In the genomic region with DNA sequence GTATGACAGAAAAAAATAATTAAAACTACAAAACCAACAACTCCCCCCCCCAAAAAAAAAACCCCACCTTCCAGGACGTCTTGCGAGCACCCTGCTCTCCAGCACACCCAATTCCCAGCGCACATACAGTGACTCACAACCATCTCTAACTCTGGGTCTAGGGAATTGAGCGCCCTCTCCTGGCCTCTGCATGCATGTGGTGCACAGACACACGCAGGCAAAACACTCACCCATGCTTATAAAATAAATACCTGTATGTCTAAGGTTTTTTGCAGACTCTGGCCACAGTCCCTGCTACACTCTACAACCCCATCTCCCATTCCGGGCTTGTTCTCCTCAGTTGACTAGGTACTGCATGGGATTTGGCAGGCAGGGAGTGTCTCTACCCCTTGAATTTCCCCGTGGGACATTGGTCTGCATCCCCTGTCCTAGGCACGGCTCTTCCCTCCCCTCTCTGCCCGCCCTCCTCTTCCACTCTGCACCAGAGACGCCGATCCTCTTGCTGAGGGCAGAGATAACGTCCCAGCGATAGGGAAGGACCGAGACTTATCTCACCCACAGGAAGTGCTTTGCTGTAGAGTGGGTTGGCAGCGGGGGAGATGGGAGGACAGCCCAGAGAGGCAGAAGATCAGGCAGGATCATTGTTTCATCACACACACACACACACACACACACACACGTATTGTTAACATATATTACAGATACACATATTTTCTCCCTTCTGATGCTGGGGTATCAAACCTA, we compare ENCODE assay signal across 10 mouse cellular contexts. TPM values are rescaled to one million over a fixed set of nuclear protein-coding genes. Genes with fewer than 3 reads are reported as not detected.
DNase-seq lines count a peak whose midpoint lies in the region; ATAC-seq and TF ChIP-seq lines count a peak whose summit lies in the region.
"Had no signal": no experiment of that assay in that cellular context is flagged by ENCODE, and none has a peak within 500 bp of the region (broad histone marks: within the 10 kb centered on the region; RNA-seq: fewer than 3 reads in every experiment).

No protein-coding gene starts in this region.

- TF ChIP-seq CTCF in layer of hippocampus, adult 2 months (conservative IDR thresholded peaks at IDR 0.05), result peak; percentile 61

- peak; percentile 70 for ATAC-seq in megakaryocyte progenitor cell, adult 5-6 weeks (replicated peaks; ENCODE audit: poor library complexity)

- no peak overlapping the region for H3K4me3 ChIP-seq in layer of hippocampus, adult 2 months
- H3K4me3 ChIP-seq in ES-E14 (ENCODE audit: insufficient read depth in 1 of 2, low read depth in 1 of 2, low read length in 2 of 2, poor library complexity in 1 of 2, severe bottlenecking in 1 of 2), result peak overlapping the region in 1 of 2 experiments; percentile 11; a peak in 1 of 4 replicates
- H3K4me3 ChIP-seq: forebrain, embryonic 12.5 days had no signal

- no peak overlapping the region for H3K27ac ChIP-seq in layer of hippocampus, adult 2 months
- no peak overlapping the region for H3K27ac ChIP-seq in ES-E14 (ENCODE audit: insufficient read depth, low read depth, low read length, poor library complexity, severe bottlenecking)
- H3K27ac ChIP-seq: forebrain, embryonic 12.5 days; macrophage had no signal

- in situ Hi-C loops in ES-E14 (cut with MboI; ENCODE audit: low sequenced_read_pairs in 2 of 2, unreplicated experiment in 2 of 2), result no loop called here

- peaks cover 2 to 18% of the 10 kb centered on the region in 2 experiments; a peak in 3 of 4 replicates for H3K4me1 ChIP-seq in ES-E14 (ENCODE audit: control insufficient read depth in 2 of 2, insufficient read depth in 2 of 2, low read length in 2 of 2, poor library complexity in 1 of 2)

- H3K9me3 ChIP-seq in ES-E14 (ENCODE audit: control insufficient read depth, insufficient read depth, low read depth, low read length), result no peaks in the 10 kb centered on the region

- H3K9ac ChIP-seq in ES-E14 (ENCODE audit: insufficient read depth, low read depth, low read length, poor library complexity, severe bottlenecking), result peak overlapping the region; percentile 6; the same call in 1 of the 2 replicates
- H3K9ac ChIP-seq: forebrain, embryonic 12.5 days had no signal

- H3K36me3 ChIP-seq in ES-E14 (ENCODE audit: control insufficient read depth, insufficient read depth, low read length, poor library complexity, severe bottlenecking), result no peaks in the 10 kb centered on the region
- H3K36me3 ChIP-seq: forebrain, embryonic 12.5 days had no signal

- DNase-seq in layer of hippocampus, adult 2 months (ENCODE audit: low spot score in 2 of 2), result no peak
- DNase-seq in layer of hippocampus, postnatal 14 days (ENCODE audit: low spot score in 2 of 2), result no peak
- DNase-seq in ES-E14 (ENCODE audit: low read depth, low spot score), result peak; percentile 47
- DNase-seq in c-Kit-positive CD71-positive TER-119-positive erythroid progenitor cells, embryonic 14.5 days (ENCODE audit: low spot score), result peak; percentile 56
- no peak for DNase-seq in gastrocnemius, postnatal 14 days
- no peak for DNase-seq in testis, postnatal 10 days (ENCODE audit: low spot score)
- DNase-seq: kidney, adult 9 months had no signal

- intact Hi-C loops in gastrocnemius, postnatal 14 days (cut with DNase I; ENCODE audit: low total_unique reads), result no loop called here

TF ChIP-seq in ES-E14, 5 proteins besides CTCF, POLR2A, EP300 and RAD21:
- no peak for TF ChIP-seq ZC3H11A (IDR thresholded peaks at IDR 0.05; ENCODE audit: borderline replicate concordance, low read depth, low read length)
- TF ChIP-seq ZNF384 (IDR thresholded peaks at IDR 0.05; ENCODE audit: low read depth, low read length), result no peak
- TF ChIP-seq CHD2 (IDR thresholded peaks at IDR 0.05; ENCODE audit: low read depth, low read length), result no peak
- no peak for TF ChIP-seq MAFK (IDR thresholded peaks at IDR 0.05; ENCODE audit: insufficient read depth, low read depth, low read length)
- no peak for TF ChIP-seq HCFC1 (IDR thresholded peaks at IDR 0.05; ENCODE audit: borderline replicate concordance, insufficient read depth, low read length)

RNA-seq across cellular contexts. Expression of a gene that starts 6.3 kb away (rescaled TPM):
- total RNA-seq in layer of hippocampus, adult 2 months (2021), result 10 to 100 TPM; 12.0 to 13.1 TPM
- 10 to 100 TPM; 12.6 to 14.8 TPM for total RNA-seq in layer of hippocampus, postnatal 14 days (2021)
- 21.0 and 33.0 TPM in 2 replicates for total RNA-seq in ES-E14 (2012; rRNA removed)
- total RNA-seq in megakaryocyte progenitor cell, adult 5-6 weeks (2015), result 6.5 and 7.5 TPM in 2 replicates
- total RNA-seq in megakaryocyte progenitor cell, adult 5-6 weeks (2017), result 7.5 and 10.9 TPM in 2 replicates
- 10 to 100 TPM; 60.0 to 66.0 TPM for total RNA-seq in gastrocnemius, postnatal 14 days (2021)

RNA-seq across cellular contexts. Expression of a gene that starts 16.5 kb away (rescaled TPM):
- not detected for total RNA-seq in layer of hippocampus, adult 2 months (2021)
- total RNA-seq in layer of hippocampus, postnatal 14 days (2021), result not detected
- 1.7 and 3.7 TPM in 2 replicates for total RNA-seq in ES-E14 (2012; rRNA removed)
- not detected in 2 replicates for total RNA-seq in megakaryocyte progenitor cell, adult 5-6 weeks (2015)
- total RNA-seq in megakaryocyte progenitor cell, adult 5-6 weeks (2017), result not detected in 2 replicates
- total RNA-seq in gastrocnemius, postnatal 14 days (2021), result not detected

RNA-seq across cellular contexts. Expression of a gene that starts 48.6 kb away (rescaled TPM):
- total RNA-seq in layer of hippocampus, adult 2 months (2021), result 1 to 10 TPM; 2.5 to 2.8 TPM
- total RNA-seq in layer of hippocampus, postnatal 14 days (2021), result 1 to 10 TPM; 7.3 to 7.5 TPM
- total RNA-seq in ES-E14 (2012; rRNA removed), result 0.71 and 1.7 TPM in 2 replicates
- total RNA-seq in megakaryocyte progenitor cell, adult 5-6 weeks (2015), result 0.15 and 0.64 TPM in 2 replicates
- total RNA-seq in megakaryocyte progenitor cell, adult 5-6 weeks (2017), result 0.33 and 1.4 TPM in 2 replicates
- total RNA-seq in gastrocnemius, postnatal 14 days (2021), result 1 to 10 TPM; 1.3 to 2.2 TPM

RNA-seq across cellular contexts. Expression of a gene that starts 48.9 kb away (rescaled TPM):
- 1 to 10 TPM; 4.1 to 4.4 TPM for total RNA-seq in layer of hippocampus, adult 2 months (2021)
- 1 to 10 TPM; 2.4 to 2.7 TPM for total RNA-seq in layer of hippocampus, postnatal 14 days (2021)
- total RNA-seq in ES-E14 (2012; rRNA removed), result 0.36 and 0.37 TPM in 2 replicates
- 0.54 TPM in 1 of 2 replicates, not detected in the other for total RNA-seq in megakaryocyte progenitor cell, adult 5-6 weeks (2015)
- total RNA-seq in megakaryocyte progenitor cell, adult 5-6 weeks (2017), result not detected in 2 replicates
- total RNA-seq in gastrocnemius, postnatal 14 days (2021), result under 1 TPM; 0.24 to 0.47 TPM

RNA-seq across cellular contexts. Expression of a gene that starts 54.3 kb away (rescaled TPM):
- total RNA-seq in layer of hippocampus, adult 2 months (2021), result 10 to 100 TPM; 23.8 to 29.0 TPM
- total RNA-seq in layer of hippocampus, postnatal 14 days (2021), result 10 to 100 TPM; 22.2 to 27.6 TPM
- total RNA-seq in ES-E14 (2012; rRNA removed), result 8.4 and 15.9 TPM in 2 replicates
- 0.22 and 0.72 TPM in 2 replicates for total RNA-seq in megakaryocyte progenitor cell, adult 5-6 weeks (2015)
- 0.12 and 0.61 TPM in 2 replicates for total RNA-seq in megakaryocyte progenitor cell, adult 5-6 weeks (2017)
- 1 to 10 TPM; 3.0 to 3.1 TPM for total RNA-seq in gastrocnemius, postnatal 14 days (2021)

Comparison
In these comparisons a context has a peak if more than half of its experiments do, and no peak if none do; other contexts are left out.
1. DNase-seq: peak in ES-E14 (single experiment) and c-Kit-positive CD71-positive TER-119-positive erythroid progenitor cells, embryonic 14.5 days (single experiment); none in layer of hippocampus, adult 2 months (0 of 2), layer of hippocampus, postnatal 14 days (0 of 2), gastrocnemius, postnatal 14 days (single experiment) and testis, postnatal 10 days (single experiment).